ENCODE assay signal across 8 mouse cellular contexts in genomic region chr13:23449235-23450095, GRCm38 (mm10). TPM values are rescaled to one million over a fixed set of nuclear protein-coding genes. Genes with fewer than 3 reads are reported as not detected.
DNase-seq lines count a peak whose midpoint lies in the region; ATAC-seq and TF ChIP-seq lines count a peak whose summit lies in the region.

No protein-coding gene starts in this region.

- DNase-seq in ovary, postnatal 36 days (ENCODE audit: low spot score), result peak; percentile 52
- DNase-seq in ovary, adult 18-20 months (ENCODE audit: low spot score), result no peak
- peak; percentile 69 for DNase-seq in cerebellum, adult 9-11 months
- peak; percentile 37 to 47 for DNase-seq in gastrocnemius, adult 8-10 months (ENCODE audit: low spot score in 2 of 2)
- peak; percentile 91 for DNase-seq in lung, embryonic 14.5 days
- peak; percentile 84 for DNase-seq in retina, embryonic 14.5 days (ENCODE audit: low spot score)

- no peaks in the 10 kb centered on the region for H3K9me3 ChIP-seq in intestine, postnatal 0 days (ENCODE audit: control insufficient read depth)
- H3K9me3 ChIP-seq in lung, embryonic 14.5 days (ENCODE audit: low read depth, low read length), result no peaks in the 10 kb centered on the region

- no peak for ATAC-seq in intestine, postnatal 0 days
- ATAC-seq in lung, embryonic 14.5 days (ENCODE audit: insufficient read depth), result peak; percentile 21; the same call in 1 of the 2 replicates
- ATAC-seq in inflammation-experienced regulatory T-cells, adult 6 months, result no peak

- H3K4me1 ChIP-seq in intestine, postnatal 0 days (replicated peaks; ENCODE audit: control insufficient read depth, insufficient read depth, low read length), result no peaks in the 10 kb centered on the region
- H3K4me1 ChIP-seq in lung, embryonic 14.5 days (ENCODE audit: insufficient read depth), result peaks cover 2% of the 10 kb centered on the region; the same call in 1 of the 2 replicates

- H3K9ac ChIP-seq in intestine, postnatal 0 days (ENCODE audit: low read depth, low read length), result peak overlapping the region; percentile 34; the same call in 1 of the 2 replicates
- H3K9ac ChIP-seq in lung, embryonic 14.5 days, result peak overlapping the region; percentile 59

- whole genome bisulfite sequencing in intestine, postnatal 0 days, result under 1% methylated on average over 24 of the region's 24 CpGs
- under 1% methylated on average over 24 of the region's 24 CpGs for WGBS in lung, embryonic 14.5 days

- peak overlapping the region; percentile 76 for H3K4me2 ChIP-seq in intestine, postnatal 0 days (replicated peaks; ENCODE audit: low read depth)
- peak overlapping the region; percentile 75 for H3K4me2 ChIP-seq in lung, embryonic 14.5 days

- H3K27ac ChIP-seq in intestine, postnatal 0 days (ENCODE audit: low read depth, low read length), result no peak overlapping the region
- peak overlapping the region; percentile 76 for H3K27ac ChIP-seq in lung, embryonic 14.5 days (ENCODE audit: low read depth)

- TF ChIP-seq CTCF in intestine, postnatal 0 days (IDR thresholded peaks at IDR 0.05; ENCODE audit: low read depth), result no peak
- TF ChIP-seq CTCF in lung, embryonic 14.5 days (IDR thresholded peaks at IDR 0.05; ENCODE audit: low read depth), result no peak

- H3K4me3 ChIP-seq in intestine, postnatal 0 days (ENCODE audit: low read depth, low read length), result peak overlapping the region; percentile 57
- peak overlapping the region; percentile 54 for H3K4me3 ChIP-seq in lung, embryonic 14.5 days (ENCODE audit: low read depth, low read length)

- no peaks in the 10 kb centered on the region for H3K36me3 ChIP-seq in intestine, postnatal 0 days (ENCODE audit: control insufficient read depth, insufficient read depth)
- no peaks in the 10 kb centered on the region for H3K36me3 ChIP-seq in lung, embryonic 14.5 days (ENCODE audit: insufficient read depth)

- no peaks in the 10 kb centered on the region for H3K27me3 ChIP-seq in intestine, postnatal 0 days (replicated peaks; ENCODE audit: control insufficient read depth, insufficient read depth, low read length)
- H3K27me3 ChIP-seq in lung, embryonic 14.5 days (ENCODE audit: insufficient read depth, low read length), result no peaks in the 10 kb centered on the region

RNA-seq across cellular contexts. Expression of gene Btn1a1, which starts 16.2 kb away (rescaled TPM):
- not detected for total RNA-seq in gastrocnemius, adult 8-10 months (2022)
- polyA plus RNA-seq in intestine, postnatal 0 days (2015; fragmentation: Nextera tagmentation; extraction: Ambion mirVana), result not detected in 2 replicates
- 0.07 and 0.18 TPM in 2 replicates for polyA plus RNA-seq in lung, embryonic 14.5 days (2014; fragmentation: Nextera tagmentation; extraction: Ambion mirVana)
- polyA plus RNA-seq in inflammation-experienced regulatory T-cells, adult 6 months (2017; shearing (Covaris generic)), result not detected

RNA-seq across cellular contexts. Expression of gene Abt1, which starts 25.8 kb away (rescaled TPM):
- total RNA-seq in gastrocnemius, adult 8-10 months (2022), result 1 to 10 TPM; 3.2 to 4.8 (median 4.0) TPM
- polyA plus RNA-seq in intestine, postnatal 0 days (2015; fragmentation: Nextera tagmentation; extraction: Ambion mirVana), result 5.1 and 5.6 TPM in 2 replicates
- 12.7 and 13.5 TPM in 2 replicates for polyA plus RNA-seq in lung, embryonic 14.5 days (2014; fragmentation: Nextera tagmentation; extraction: Ambion mirVana)
- 10 to 100 TPM; 11.3 to 13.4 (median 12.2) TPM for polyA plus RNA-seq in inflammation-experienced regulatory T-cells, adult 6 months (2017; shearing (Covaris generic))

RNA-seq across cellular contexts. Expression of gene Btn2a2, which starts 39.2 kb away (rescaled TPM):
- not detected for total RNA-seq in gastrocnemius, adult 8-10 months (2022)
- not detected in 2 replicates for polyA plus RNA-seq in intestine, postnatal 0 days (2015; fragmentation: Nextera tagmentation; extraction: Ambion mirVana)
- 0.63 and 0.73 TPM in 2 replicates for polyA plus RNA-seq in lung, embryonic 14.5 days (2014; fragmentation: Nextera tagmentation; extraction: Ambion mirVana)
- not detected for polyA plus RNA-seq in inflammation-experienced regulatory T-cells, adult 6 months (2017; shearing (Covaris generic))
